Mouse (Mus musculus) embryonic fibroblast, embryonic 13.5 days (primary cell): ENCODE results near the gene Ppp1r9a. TPM values are rescaled to one million over a fixed set of nuclear protein-coding genes. Genes with fewer than 3 reads are reported as not detected.

Experiments
- H3K27ac ChIP-seq: 2 replicates; pipeline ENCODE4 v1.5.1; 2012; ENCODE audit warnings: low read length, control low read depth, inconsistent platforms; ENCODE audit not compliant: insufficient read depth
- H3K4me1 ChIP-seq: 2 replicates; pipeline ENCODE4 v1.6.1; 2011; ENCODE audit warnings: low read length; ENCODE audit not compliant: control insufficient read depth, insufficient read depth
- H3K4me3 ChIP-seq: 2 replicates; pipeline ENCODE4 v1.5.1; 2011; ENCODE audit warnings: mild to moderate bottlenecking, control low read depth, low read length; ENCODE audit not compliant: insufficient read depth
- CTCF ChIP-seq: IDR thresholded peaks from 2 replicates; pipeline ENCODE4 v1.5.1; 2011; ENCODE audit warnings: mild to moderate bottlenecking, control low read depth, low read length, moderate library complexity, borderline replicate concordance; ENCODE audit not compliant: insufficient read depth
- POLR2A ChIP-seq: IDR thresholded peaks from 2 replicates; pipeline ENCODE4 v1.6.1; 2011; ENCODE audit warnings: low read depth, mild to moderate bottlenecking, control low read depth, low read length, moderate library complexity
- polyA plus RNA-seq: library from polyadenylated mRNA; stranded (reverse); fragments of >200 nt; gene quantifications from 2 replicates; pipeline ENCODE4 v1.2.4, GENCODE M21; 2011; ENCODE audit warnings: low read depth; ENCODE audit not compliant: missing spikeins, insufficient read length

The Ppp1r9a gene
- polyA plus RNA-seq, 1 experiment = 4.0 TPM

GRCm38 (mm10) chr6:4982686-4983162 is 80.0 kb downstream of the Ppp1r9a start:
- H3K27ac ChIP-seq = no peak overlapping the region

GRCm38 (mm10) chr6:4985668-4986067 is 83.0 kb downstream of the Ppp1r9a start:
- Histone ChIP-seq H3K27ac (no peak overlapping the region), H3K4me3 (no peak overlapping the region), H3K4me1 (no peaks in the 10 kb centered on the region)
- TF ChIP-seq CTCF (no peak), POLR2A (no peak)

More at GRCm38 (mm10) chr6:4982686-4983162, 80.0 kb downstream of the Ppp1r9a start:
- no peaks in the 10 kb centered on the region for H3K4me1 ChIP-seq
- H3K4me3 ChIP-seq = no peak overlapping the region
- TF ChIP-seq POLR2A = no peak
- peak; percentile 16; the same call in 1 of the 2 replicates for TF ChIP-seq CTCF

- Histone ChIP-seq H3K27ac (no peak overlapping the region), H3K4me1 (no peaks in the 10 kb centered on the region), H3K4me3 (no peak overlapping the region)
- TF ChIP-seq CTCF = no peak
- TF ChIP-seq POLR2A = no peak
These were observed 84.4 kb downstream of the Ppp1r9a start for GRCm38 (mm10) chr6:4987084-4987483.

- Histone ChIP-seq H3K4me1 (no peaks in the 10 kb centered on the region), H3K4me3 (no peak overlapping the region), H3K27ac (no peak overlapping the region)
- TF ChIP-seq POLR2A (no peak), CTCF (no peak)
These were observed 86.0 kb downstream of the Ppp1r9a start for GRCm38 (mm10) chr6:4988688-4989087.

- no peak for TF ChIP-seq CTCF
- no peak for TF ChIP-seq POLR2A
- Histone ChIP-seq H3K27ac (no peak overlapping the region), H3K4me3 (no peak overlapping the region), H3K4me1 (peaks cover 7% of the 10 kb centered on the region; the same call in 1 of the 2 replicates)
These were observed 89.6 kb downstream of the Ppp1r9a start for GRCm38 (mm10) chr6:4992308-4992707.

- no peak overlapping the region for H3K27ac ChIP-seq
- H3K4me1 ChIP-seq = peaks cover 7% of the 10 kb centered on the region; the same call in 1 of the 2 replicates
- H3K4me3 ChIP-seq = no peak overlapping the region
- TF ChIP-seq POLR2A (no peak), CTCF (no peak)
These were observed 91.0 kb downstream of the Ppp1r9a start for GRCm38 (mm10) chr6:4993600-4994160.

GRCm38 (mm10) chr6:4994161-4994919 is 91.6 kb downstream of the Ppp1r9a start:
- peak overlapping the region; percentile 28; the same call in 1 of the 2 replicates for H3K27ac ChIP-seq
- H3K4me3 ChIP-seq = no peak overlapping the region
- peaks cover 7% of the 10 kb centered on the region; the same call in 1 of the 2 replicates for H3K4me1 ChIP-seq
- TF ChIP-seq POLR2A = no peak
- no peak for TF ChIP-seq CTCF

- Histone ChIP-seq H3K4me3 (no peak overlapping the region), H3K4me1 (peaks cover 7% of the 10 kb centered on the region; the same call in 1 of the 2 replicates), H3K27ac (no peak overlapping the region)
- no peak for TF ChIP-seq POLR2A
- no peak for TF ChIP-seq CTCF
These were observed 94.9 kb downstream of the Ppp1r9a start for GRCm38 (mm10) chr6:4997599-4997998.

- no peak overlapping the region for H3K27ac ChIP-seq
- H3K4me1 ChIP-seq = peaks cover 5% of the 10 kb centered on the region; the same call in 1 of the 2 replicates
- H3K4me3 ChIP-seq = no peak overlapping the region
- TF ChIP-seq POLR2A (no peak), CTCF (no peak)
These were observed 96.2 kb downstream of the Ppp1r9a start for GRCm38 (mm10) chr6:4998929-4999328.

- Histone ChIP-seq H3K4me1 (peaks cover 7% of the 10 kb centered on the region), H3K27ac (no peak overlapping the region), H3K4me3 (no peak overlapping the region)
- TF ChIP-seq POLR2A = no peak
- TF ChIP-seq CTCF = no peak
These were observed 98.1 kb downstream of the Ppp1r9a start for GRCm38 (mm10) chr6:5000788-5001187.
